In the genomic region with DNA sequence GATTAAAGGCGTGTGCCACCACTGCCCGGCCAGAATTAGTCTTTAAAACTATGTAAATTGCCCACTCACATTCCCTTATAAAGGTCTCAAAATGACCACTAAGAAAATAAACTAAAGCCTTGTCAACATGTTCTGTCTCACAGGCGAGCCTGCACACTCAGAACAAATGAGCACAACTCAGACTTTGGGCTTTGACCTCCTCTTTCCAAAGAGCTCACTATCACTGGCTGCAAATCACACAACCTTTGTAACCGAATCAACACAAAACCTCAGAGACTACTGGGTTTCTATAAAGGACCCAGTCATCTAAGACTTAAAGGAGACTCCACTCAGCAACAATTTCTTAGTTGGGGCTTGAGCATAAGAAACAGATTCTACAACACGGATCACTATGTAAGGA, we compare ENCODE assay signal across 9 mouse cellular contexts. TPM values are rescaled to one million over a fixed set of nuclear protein-coding genes. Genes with fewer than 3 reads are reported as not detected.
DNase-seq lines count a peak whose midpoint lies in the region; ATAC-seq lines count a peak whose summit lies in the region.
"Had no signal": no experiment of that assay in that cellular context is flagged by ENCODE, and none has a peak within 500 bp of the region (broad histone marks: within the 10 kb centered on the region; RNA-seq: fewer than 3 reads in every experiment).

No protein-coding gene starts in this region.

- peak overlapping the region; percentile 94 for H3K4me2 ChIP-seq in embryonic facial prominence, embryonic 12.5 days (replicated peaks)
- peak overlapping the region; percentile 96 for H3K4me2 ChIP-seq in midbrain, embryonic 15.5 days

- no peak overlapping the region for H3K27ac ChIP-seq in embryonic facial prominence, embryonic 12.5 days
- no peak overlapping the region for H3K27ac ChIP-seq in midbrain, embryonic 15.5 days

- H3K27me3 ChIP-seq in embryonic facial prominence, embryonic 12.5 days: no peaks in the 10 kb centered on the region
- H3K27me3 ChIP-seq in midbrain, embryonic 15.5 days (replicated peaks): no peaks in the 10 kb centered on the region

- peak overlapping the region; percentile 96 for H3K9ac ChIP-seq in embryonic facial prominence, embryonic 12.5 days
- peak overlapping the region; percentile 90; the same call in 1 of the 2 replicates for H3K9ac ChIP-seq in midbrain, embryonic 15.5 days

- no peaks in the 10 kb centered on the region for H3K36me3 ChIP-seq in embryonic facial prominence, embryonic 12.5 days
- no peaks in the 10 kb centered on the region for H3K36me3 ChIP-seq in midbrain, embryonic 15.5 days (replicated peaks)

- no peak for ATAC-seq in embryonic facial prominence, embryonic 12.5 days (ENCODE audit: insufficient number of reproducible peaks, insufficient read depth, low FRiP score, low TSS enrichment)
- no peak for ATAC-seq in midbrain, embryonic 15.5 days (replicated peaks)

- peak overlapping the region; percentile 89 for H3K4me3 ChIP-seq in embryonic facial prominence, embryonic 12.5 days
- H3K4me3 ChIP-seq in midbrain, embryonic 15.5 days: peak overlapping the region; percentile 87

- peak; percentile 62 for DNase-seq in kidney, adult 11 months
- no peak for DNase-seq in kidney, postnatal 10 days
- DNase-seq in kidney, adult 9 months: peak; percentile 81
- no peak for DNase-seq in retina, embryonic 14.5 days (ENCODE audit: low spot score)
- no peak for DNase-seq in gastrocnemius, postnatal 10 days
- DNase-seq in cerebellum, adult 8-10 months: no peak
- DNase-seq: right cerebral cortex, postnatal 4 days had no signal

- WGBS in embryonic facial prominence, embryonic 12.5 days: 73% methylated on average over 5 of the region's 5 CpGs
- 81% methylated on average over 5 of the region's 5 CpGs for WGBS in midbrain, embryonic 15.5 days

- peaks cover 25% of the 10 kb centered on the region for H3K4me1 ChIP-seq in embryonic facial prominence, embryonic 12.5 days
- H3K4me1 ChIP-seq in midbrain, embryonic 15.5 days: peaks cover 37% of the 10 kb centered on the region

- H3K9me3 ChIP-seq in embryonic facial prominence, embryonic 12.5 days: no peaks in the 10 kb centered on the region
- no peaks in the 10 kb centered on the region for H3K9me3 ChIP-seq in midbrain, embryonic 15.5 days

RNA-seq across cellular contexts. Expression of gene Dido1, which starts 9.3 kb away (rescaled TPM):
- polyA plus RNA-seq in embryonic facial prominence, embryonic 12.5 days (2016; fragmentation: Nextera tagmentation; extraction: Ambion mirVana): 35.3 and 36.8 TPM in 2 replicates
- 29.0 and 30.1 TPM in 2 replicates for polyA plus RNA-seq in midbrain, embryonic 15.5 days (2015; fragmentation: Nextera tagmentation; extraction: Ambion mirVana)
- total RNA-seq in gastrocnemius, postnatal 10 days (2021): 10 to 100 TPM; 21.4 to 32.2 TPM

RNA-seq across cellular contexts. Expression of gene Gid8, which starts 9.5 kb away (rescaled TPM):
- polyA plus RNA-seq in embryonic facial prominence, embryonic 12.5 days (2016; fragmentation: Nextera tagmentation; extraction: Ambion mirVana): 62.6 and 63.6 TPM in 2 replicates
- 56.1 and 60.7 TPM in 2 replicates for polyA plus RNA-seq in midbrain, embryonic 15.5 days (2015; fragmentation: Nextera tagmentation; extraction: Ambion mirVana)
- 10 to 100 TPM; 50.4 to 51.6 TPM for total RNA-seq in gastrocnemius, postnatal 10 days (2021)

RNA-seq across cellular contexts. Expression of gene Slc17a9, which starts 24.6 kb away (rescaled TPM):
- 0.36 and 0.56 TPM in 2 replicates for polyA plus RNA-seq in embryonic facial prominence, embryonic 12.5 days (2016; fragmentation: Nextera tagmentation; extraction: Ambion mirVana)
- polyA plus RNA-seq in midbrain, embryonic 15.5 days (2015; fragmentation: Nextera tagmentation; extraction: Ambion mirVana): 0.17 and 0.26 TPM in 2 replicates
- 1 to 10 TPM in 1 of 2 experiments, under 1 TPM in 1; 0.52 to 1.8 TPM for total RNA-seq in gastrocnemius, postnatal 10 days (2021)

RNA-seq across cellular contexts. Expression of gene Tcfl5, which starts 57.9 kb away (rescaled TPM):
- 0.26 and 0.32 TPM in 2 replicates for polyA plus RNA-seq in embryonic facial prominence, embryonic 12.5 days (2016; fragmentation: Nextera tagmentation; extraction: Ambion mirVana)
- polyA plus RNA-seq in midbrain, embryonic 15.5 days (2015; fragmentation: Nextera tagmentation; extraction: Ambion mirVana): 0.30 and 0.43 TPM in 2 replicates
- total RNA-seq in gastrocnemius, postnatal 10 days (2021): under 1 TPM; 0.28 to 0.41 TPM

Comparison
In these comparisons a context has a peak if more than half of its experiments do, and no peak if none do; other contexts are left out.
1. DNase-seq: peak in kidney, adult 11 months (single experiment) and kidney, adult 9 months (single experiment); none in kidney, postnatal 10 days (single experiment), retina, embryonic 14.5 days (single experiment), gastrocnemius, postnatal 10 days (single experiment) and cerebellum, adult 8-10 months (single experiment).